Mouse (Mus musculus): ENCODE data around the gene C77080. TPM values are rescaled to one million over a fixed set of nuclear protein-coding genes. Genes with fewer than 3 reads are reported as not detected.

Gene C77080
- total RNA-seq, 1 experiment from 2014 or later = 2.7 TPM

DNA sequence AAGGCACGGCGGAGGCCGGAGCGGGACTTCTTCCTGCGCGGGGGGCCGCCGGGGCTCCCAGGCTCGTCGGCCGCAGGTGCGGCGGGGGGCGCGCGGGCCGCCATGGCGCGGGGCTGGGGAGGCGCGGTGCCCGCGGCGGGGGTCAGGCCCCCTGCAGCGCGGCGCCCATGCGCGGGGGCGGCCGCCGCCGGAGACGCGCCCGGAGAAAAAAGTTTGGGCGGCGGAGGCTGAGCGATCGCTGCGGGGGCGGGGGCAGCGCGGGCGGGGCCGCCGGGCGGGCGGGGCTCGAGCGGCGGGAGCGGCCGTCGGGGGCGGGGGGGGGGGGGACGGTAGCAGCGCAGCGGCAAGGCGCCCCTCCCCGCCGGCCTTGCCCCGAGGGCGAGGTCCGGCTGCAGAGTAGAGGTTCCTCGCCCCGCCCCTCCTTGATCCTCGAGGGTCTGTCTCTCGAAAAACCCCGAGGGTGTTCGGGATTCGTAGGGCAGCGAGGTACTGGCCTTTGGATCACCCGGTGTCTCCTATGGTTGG, 12.9 kb downstream of the C77080 start:
- no peak for ATAC-seq (replicated peaks in 1 of 2; ENCODE audit: insufficient read depth in 1 of 2, low FRiP score in 2 of 2, low TSS enrichment in 1 of 2, low read depth in 1 of 2, poor library complexity in 2 of 2, severe bottlenecking in 2 of 2)

DNA sequence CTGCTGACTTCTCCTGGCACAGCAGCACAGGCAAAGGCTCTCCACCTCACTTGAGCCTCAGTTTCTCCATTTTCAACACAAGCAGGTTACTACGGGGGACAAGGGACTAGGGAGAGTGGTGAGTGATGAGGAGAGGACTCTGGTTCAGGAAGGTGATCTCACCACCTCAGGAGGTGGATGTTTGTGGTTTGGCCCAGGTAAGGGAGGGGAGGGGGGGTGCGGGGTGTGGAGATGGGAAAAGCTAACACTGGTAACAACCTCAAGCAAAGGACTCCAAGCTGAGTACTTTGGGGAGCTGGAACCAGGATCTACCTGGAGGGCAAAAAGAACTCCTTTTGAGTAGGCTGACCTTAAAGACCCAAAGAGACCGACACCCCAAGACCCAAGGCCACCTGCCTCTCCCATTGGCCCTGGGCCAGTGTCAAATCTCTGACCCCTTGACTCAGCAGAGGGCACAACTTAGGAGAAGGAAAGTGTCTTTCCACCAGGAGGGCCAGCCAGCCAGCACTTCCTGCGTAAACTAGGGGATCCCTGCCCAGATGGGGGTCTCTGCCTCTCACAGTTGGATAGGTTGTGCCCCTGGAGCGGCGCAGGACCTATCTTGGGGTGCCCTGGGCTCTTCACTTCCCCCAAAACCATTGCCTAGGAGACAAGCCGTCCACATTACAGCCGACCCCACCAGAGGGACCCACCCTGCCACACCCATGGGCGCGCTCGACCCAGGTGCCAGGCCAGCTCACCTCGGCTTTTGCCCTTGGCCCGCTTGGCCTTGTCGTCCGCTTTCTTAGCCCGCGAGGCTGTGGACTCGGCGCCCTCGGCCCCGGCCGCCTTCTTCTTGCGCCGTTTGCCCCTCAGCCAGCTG, 13.6 kb downstream of the C77080 start:
- ATAC-seq (replicated peaks in 1 of 2; ENCODE audit: insufficient read depth in 1 of 2, low FRiP score in 2 of 2, low TSS enrichment in 1 of 2, low read depth in 1 of 2, poor library complexity in 2 of 2, severe bottlenecking in 2 of 2) = no peak

DNA sequence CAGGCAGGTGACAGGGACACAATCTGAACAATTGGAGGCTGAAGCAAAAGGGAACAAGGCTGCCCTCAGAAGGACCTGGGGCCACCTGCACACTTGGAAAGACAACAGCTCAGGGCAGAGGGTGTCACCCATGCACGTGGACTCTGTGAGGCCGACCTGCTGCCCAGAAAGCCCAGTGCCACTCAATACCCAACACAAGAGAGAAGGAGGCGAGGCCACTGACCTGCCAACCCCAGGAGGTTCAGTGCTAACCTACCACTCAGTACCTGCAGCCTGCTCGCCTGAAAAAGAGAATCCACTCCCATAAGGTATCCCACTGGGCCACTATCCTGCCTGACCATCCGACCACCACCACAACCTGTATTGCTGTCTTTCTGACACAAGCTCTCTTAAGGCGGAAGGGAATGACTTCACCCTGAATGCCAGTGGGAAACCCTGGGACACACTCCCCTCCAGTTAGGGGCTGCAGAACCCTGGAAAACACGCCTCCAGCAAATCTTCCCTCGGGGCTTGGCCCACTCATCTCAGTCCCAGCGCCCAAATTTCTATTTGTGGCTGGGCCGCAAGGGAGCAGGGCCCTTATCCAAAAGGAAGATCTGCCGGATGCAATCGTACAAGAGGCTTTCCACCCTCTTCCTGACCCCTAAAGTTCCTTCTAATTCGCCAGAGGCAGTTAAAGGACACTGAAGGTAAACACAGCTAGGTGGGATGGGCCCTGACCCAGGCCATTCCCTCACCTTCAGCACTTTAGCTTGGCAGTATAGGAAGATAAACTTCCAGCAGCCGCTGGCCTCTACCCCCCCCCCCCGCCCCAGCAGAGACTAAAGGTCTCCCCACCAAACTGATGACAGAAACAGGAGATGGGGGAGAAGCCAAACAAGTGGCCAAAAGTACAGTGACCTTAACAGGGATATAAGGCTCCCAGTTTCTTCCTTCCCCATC, 14.6 kb downstream of the C77080 start:
- no peak for ATAC-seq (replicated peaks in 1 of 2; ENCODE audit: insufficient read depth in 1 of 2, low FRiP score in 2 of 2, low TSS enrichment in 1 of 2, low read depth in 1 of 2, poor library complexity in 2 of 2, severe bottlenecking in 2 of 2)

DNA sequence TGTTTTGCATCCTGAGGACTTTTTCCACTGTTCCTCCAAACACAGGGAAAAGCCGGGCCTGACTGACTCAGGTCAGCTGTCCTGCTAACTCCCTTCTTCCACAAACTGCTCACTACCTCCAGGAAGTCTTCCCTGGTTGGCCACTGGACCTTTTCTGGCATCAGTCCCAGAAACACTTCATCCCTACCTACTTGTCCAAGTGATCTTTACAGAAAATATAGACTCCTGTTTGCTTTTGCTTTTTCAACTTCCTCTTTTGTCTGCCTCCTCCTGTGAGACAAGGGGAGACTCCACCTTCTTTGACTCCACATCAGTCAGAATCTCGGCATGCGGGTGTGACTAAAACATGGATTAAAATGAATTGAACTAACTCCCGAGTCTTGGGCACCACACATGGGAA, 16.4 kb downstream of the C77080 start:
- ATAC-seq (replicated peaks in 1 of 2; ENCODE audit: insufficient read depth in 1 of 2, low FRiP score in 2 of 2, low TSS enrichment in 1 of 2, low read depth in 1 of 2, poor library complexity in 2 of 2, severe bottlenecking in 2 of 2) = peak; percentile 55 to 61

DNA sequence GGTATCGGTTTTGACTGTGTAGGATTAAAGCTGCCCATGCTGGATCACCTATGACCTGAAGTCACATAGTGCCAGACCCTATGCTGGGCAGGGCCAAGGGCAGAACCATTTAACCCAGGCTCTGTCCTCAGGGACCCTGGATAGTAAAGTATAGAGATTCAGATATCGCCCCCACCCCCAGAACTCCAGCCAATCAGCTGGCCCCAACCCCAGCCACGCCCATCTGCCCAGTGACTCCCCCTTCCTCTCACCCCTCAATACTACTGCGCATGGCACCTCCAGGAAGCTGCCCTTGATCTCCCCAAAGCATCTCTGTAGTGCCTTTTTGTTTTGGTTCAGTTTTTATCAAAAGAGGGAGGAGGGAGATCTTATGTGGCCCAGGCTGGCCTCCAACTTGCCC, 18.4 kb downstream of the C77080 start:
- ATAC-seq (replicated peaks in 1 of 2; ENCODE audit: insufficient read depth in 1 of 2, low FRiP score in 2 of 2, low TSS enrichment in 1 of 2, low read depth in 1 of 2, poor library complexity in 2 of 2, severe bottlenecking in 2 of 2) = no peak

DNA sequence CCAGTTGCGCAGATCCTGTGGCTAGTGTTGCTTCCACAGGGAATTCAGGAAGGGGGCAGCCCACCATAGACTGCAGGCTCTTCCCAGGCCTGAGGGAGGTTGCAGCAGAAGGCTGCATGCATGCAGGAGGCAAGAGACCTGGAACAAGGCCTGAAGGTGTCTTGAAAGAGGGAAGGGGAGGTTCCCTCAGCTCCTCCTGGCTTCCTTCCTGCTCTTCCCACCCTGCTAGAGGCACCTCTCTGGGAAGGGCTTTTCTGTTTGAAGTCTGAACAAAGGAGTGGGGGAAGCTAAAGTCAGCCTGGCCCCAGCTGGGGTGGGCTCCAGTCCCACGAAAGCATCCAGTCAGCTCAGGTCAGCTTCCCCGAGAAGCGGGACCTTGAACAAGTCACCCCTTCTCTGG, 18.9 kb downstream of the C77080 start:
- no peak for ATAC-seq (replicated peaks in 1 of 2; ENCODE audit: insufficient read depth in 1 of 2, low FRiP score in 2 of 2, low TSS enrichment in 1 of 2, low read depth in 1 of 2, poor library complexity in 2 of 2, severe bottlenecking in 2 of 2)

DNA sequence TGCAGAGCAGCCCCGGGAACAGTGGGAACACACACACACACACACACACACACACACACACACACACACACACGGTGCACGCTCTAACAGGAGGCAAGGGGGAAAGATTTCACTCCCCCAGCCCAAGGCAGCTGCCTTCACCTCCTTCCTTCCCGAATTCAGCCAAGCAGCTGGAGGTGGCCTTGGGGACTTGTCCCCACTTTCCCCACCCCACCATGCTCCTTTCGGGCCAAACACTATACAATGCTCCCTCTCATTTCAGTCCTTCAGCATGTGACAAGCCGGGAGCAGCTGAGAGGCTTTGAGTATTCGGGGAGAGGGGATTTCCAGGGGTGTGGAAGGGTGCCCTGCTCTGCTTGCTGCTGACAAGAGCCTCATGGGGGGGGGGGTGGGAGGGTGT, 19.3 kb downstream of the C77080 start:
- no peak for ATAC-seq (replicated peaks in 1 of 2; ENCODE audit: insufficient read depth in 1 of 2, low FRiP score in 2 of 2, low TSS enrichment in 1 of 2, low read depth in 1 of 2, poor library complexity in 2 of 2, severe bottlenecking in 2 of 2)

DNA sequence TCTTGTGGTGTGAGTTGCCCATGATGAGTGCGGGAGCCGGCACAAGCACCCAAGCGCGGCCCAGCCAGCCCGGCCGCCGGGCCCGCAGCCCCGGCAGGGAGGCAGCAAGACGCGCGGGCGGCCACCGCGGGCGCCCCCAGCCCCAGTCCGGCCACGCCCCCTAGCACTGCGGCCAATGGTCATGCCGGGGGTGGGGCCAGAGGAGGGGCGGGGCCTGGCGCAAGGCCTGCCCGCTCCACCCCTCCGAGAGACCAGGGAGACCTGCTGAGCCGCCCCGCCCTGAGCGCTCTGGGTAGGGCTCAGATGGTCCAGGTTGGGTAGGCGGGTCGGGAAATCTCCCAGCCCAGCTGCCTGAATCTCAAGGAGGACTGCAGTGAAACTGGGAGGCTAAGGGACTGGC, 22.1 kb downstream of the C77080 start:
- peak in 1 of 2 experiments; percentile 52; a peak in 1 of 4 replicates for ATAC-seq (replicated peaks in 1 of 2; ENCODE audit: insufficient read depth in 1 of 2, low FRiP score in 2 of 2, low TSS enrichment in 1 of 2, low read depth in 1 of 2, poor library complexity in 2 of 2, severe bottlenecking in 2 of 2)

DNA sequence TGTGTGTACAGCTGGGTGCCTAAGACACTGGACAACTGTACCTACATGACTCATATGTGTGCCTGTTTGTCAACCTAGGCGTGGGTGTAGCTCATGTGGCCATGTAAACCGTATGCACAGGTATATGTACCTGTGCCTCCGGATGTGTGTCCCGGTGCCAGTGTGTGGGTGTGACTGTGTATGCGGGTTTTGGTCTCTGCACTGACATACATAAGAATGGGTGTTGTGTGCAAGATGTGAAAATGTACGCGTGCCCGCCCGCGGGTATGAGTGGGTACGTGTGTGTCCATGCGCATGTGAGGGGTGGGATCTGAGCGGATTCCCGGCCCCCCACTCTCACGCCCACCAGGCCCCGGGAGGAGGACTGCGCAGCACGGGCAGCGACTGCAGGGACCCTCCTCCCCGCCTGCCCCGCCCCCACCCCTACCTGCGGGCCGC, 22.6 kb downstream of the C77080 start:
- ATAC-seq (replicated peaks in 1 of 2; ENCODE audit: insufficient read depth in 1 of 2, low FRiP score in 2 of 2, low TSS enrichment in 1 of 2, low read depth in 1 of 2, poor library complexity in 2 of 2, severe bottlenecking in 2 of 2) = no peak

DNA sequence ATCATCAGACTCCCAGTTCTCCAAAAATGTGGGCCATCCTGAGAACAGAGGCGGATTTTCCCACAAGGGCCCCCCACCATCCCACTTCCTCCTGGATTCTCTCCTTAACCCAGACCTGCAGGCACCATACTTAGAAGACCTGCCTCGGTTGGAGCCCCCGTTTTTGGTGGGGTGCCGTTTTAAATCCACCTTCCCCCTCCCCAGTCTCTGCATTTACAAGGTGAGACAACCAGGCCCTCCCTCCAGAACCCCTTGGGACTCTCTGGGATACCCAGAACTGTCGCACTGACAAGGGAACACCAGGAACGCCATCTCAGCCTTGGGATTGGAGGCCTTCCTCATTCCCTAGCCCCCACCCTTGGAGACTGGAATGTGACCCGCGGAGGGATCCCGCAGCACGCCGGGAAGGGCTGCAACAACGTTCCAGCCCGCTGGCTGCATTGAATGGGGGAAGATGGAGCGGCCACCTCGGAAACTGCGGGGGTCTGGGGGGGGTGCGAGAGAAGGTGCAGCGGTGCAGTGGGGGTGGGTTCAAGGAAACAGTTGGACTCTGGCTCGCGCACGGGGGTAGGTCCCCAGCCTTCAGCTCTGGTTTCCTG, 23.3 kb downstream of the C77080 start:
- no peak for ATAC-seq (replicated peaks in 1 of 2; ENCODE audit: insufficient read depth in 1 of 2, low FRiP score in 2 of 2, low TSS enrichment in 1 of 2, low read depth in 1 of 2, poor library complexity in 2 of 2, severe bottlenecking in 2 of 2)

DNA sequence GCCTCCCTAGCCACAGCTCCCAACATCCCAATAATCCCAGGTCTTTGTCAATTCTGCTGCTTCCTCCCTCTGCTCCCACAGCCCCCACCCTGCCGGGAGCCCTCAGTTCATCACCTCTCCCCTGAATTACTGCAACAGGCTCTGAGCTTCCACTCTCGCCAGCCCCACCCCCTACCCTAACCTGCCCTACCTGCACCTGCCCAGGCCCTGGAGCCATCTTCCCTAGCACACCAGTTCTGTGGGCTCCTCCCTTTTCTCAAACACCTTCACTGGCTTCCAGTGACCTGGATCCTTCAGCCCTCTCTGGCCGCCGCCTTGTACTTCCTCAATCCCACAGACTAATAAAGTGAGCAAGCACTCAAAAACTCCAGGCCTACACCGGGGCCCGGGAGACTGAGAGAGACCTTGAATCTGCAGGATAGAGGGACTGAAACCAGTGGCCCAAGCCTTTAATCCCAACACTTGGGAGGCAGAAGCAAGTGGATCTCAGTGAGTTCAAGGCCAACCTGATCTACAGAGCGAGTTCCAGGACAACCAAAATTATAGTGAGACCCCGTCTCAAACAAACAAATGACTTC, 24.9 kb downstream of the C77080 start:
- no peak for ATAC-seq (replicated peaks in 1 of 2; ENCODE audit: insufficient read depth in 1 of 2, low FRiP score in 2 of 2, low TSS enrichment in 1 of 2, low read depth in 1 of 2, poor library complexity in 2 of 2, severe bottlenecking in 2 of 2)

DNA sequence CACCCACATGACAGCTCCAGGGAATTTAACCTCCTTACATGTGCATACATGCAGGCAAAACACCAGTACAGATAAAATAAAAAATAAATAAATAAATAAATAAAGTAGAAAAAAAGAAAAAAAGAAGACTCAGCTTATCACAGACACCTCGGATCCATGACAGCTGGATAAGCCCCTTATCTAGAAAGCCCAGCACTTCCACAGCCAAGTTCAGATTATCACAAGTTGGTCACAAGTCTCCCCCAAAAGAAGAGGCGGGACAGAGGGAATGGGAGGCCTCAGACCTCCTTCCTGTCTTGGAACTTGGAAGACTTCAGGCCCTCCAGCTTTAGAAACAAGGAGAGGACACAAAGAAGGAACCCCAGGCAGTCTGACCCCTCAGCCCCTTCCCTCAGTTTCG, 26.1 kb downstream of the C77080 start:
- no peak for ATAC-seq (replicated peaks in 1 of 2; ENCODE audit: insufficient read depth in 1 of 2, low FRiP score in 2 of 2, low TSS enrichment in 1 of 2, low read depth in 1 of 2, poor library complexity in 2 of 2, severe bottlenecking in 2 of 2)

DNA sequence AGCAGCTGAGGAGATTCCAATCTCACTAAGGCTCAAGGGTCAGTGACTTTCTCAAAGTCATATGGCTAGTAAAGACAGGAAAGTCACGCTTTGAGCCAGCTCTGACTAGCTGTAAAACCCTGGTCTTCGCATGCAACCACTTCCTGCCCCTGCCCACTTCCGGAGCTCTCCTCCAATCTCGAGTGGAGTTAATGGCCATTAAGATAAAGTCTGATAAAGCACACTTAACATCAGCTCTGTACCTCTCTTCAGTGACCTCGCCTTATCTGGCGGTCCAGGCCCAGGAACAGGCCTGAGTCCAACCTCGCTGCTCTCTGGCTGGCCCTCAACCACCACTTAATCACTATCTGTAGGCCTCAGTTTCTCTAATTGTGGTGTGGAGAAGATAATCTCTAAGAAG, 26.7 kb downstream of the C77080 start:
- ATAC-seq (replicated peaks in 1 of 2; ENCODE audit: insufficient read depth in 1 of 2, low FRiP score in 2 of 2, low TSS enrichment in 1 of 2, low read depth in 1 of 2, poor library complexity in 2 of 2, severe bottlenecking in 2 of 2) = peak; percentile 49 to 54

DNA sequence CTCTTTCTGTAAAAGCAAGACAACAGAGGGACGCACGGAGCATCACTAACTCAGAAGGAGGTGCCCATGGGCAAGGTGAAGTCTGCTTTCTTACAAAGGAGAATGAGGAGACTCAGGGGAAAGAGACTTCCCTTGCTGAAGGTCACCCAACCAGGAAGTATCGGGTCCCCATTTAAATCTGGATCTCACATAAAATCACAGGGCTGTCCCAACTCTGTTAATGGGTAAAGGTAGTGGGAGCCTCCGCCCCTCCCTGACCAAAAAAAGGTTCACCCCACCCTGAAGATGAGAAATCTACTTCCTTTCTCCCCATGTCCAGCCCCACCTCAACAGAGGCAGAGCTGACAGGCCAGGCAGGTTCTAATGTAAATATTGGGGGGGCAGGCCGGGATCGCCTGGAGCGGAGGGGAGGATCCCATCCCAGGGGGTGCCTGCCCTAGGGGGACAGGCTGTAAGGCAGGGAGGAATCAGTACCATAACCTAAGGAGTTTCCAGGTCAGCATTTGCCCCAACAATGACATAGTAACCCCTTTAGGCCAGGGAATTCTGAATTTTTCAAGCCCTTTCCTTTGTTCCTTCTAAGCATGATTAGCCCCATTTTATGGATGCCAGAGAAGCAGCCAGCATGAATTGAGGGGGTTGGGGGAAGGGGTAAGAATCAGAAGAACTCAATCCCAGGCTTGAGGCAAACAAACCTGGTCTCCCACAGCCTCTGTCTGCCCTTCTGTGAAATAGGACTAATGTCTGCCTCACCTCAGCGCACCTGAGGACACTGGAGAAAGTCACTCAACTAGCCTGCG, 28.4 kb downstream of the C77080 start:
- no peak for ATAC-seq (replicated peaks in 1 of 2; ENCODE audit: insufficient read depth in 1 of 2, low FRiP score in 2 of 2, low TSS enrichment in 1 of 2, low read depth in 1 of 2, poor library complexity in 2 of 2, severe bottlenecking in 2 of 2)

DNA sequence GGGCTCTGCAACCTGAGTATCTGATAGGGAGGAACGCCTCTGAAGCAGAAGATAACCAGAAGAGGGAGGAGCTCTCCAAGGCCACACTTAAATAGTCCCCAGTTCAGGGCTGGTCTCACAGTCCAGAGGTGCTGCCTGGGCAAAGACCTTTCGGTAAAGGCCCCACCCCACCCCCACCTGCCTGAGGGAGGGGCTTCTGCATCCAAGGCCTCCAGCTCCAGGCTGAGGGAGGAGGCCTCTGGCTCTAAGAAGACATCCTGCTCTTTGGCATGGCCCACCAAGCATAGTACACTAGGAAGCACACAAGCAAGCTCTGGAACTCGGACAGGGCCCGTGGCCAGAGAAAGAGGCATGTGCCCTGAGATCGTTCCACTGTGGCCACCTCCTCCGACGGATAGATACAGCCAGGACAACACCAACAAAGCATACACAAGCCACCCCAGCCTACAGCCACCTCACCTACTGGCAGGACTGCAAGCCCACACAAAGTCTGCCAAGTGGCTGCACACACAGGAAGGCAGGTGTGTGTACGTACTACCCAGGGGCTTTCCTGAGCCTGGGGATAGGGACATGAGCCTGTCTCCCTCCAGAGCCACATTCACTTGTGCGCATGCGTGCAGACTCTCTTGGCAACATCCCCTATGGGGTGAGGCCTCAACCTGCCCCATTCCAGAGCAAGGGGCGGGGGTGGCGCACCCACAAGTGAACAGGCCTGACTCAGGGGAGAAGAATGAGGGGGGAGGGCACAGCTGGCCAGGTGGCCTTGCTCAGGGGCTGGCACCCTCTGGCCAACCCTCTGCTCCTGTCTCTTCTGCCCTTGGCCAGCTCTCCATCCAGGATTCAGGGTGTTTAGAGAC, 29.4 kb downstream of the C77080 start:
- no peak for ATAC-seq (replicated peaks in 1 of 2; ENCODE audit: insufficient read depth in 1 of 2, low FRiP score in 2 of 2, low TSS enrichment in 1 of 2, low read depth in 1 of 2, poor library complexity in 2 of 2, severe bottlenecking in 2 of 2)

DNA sequence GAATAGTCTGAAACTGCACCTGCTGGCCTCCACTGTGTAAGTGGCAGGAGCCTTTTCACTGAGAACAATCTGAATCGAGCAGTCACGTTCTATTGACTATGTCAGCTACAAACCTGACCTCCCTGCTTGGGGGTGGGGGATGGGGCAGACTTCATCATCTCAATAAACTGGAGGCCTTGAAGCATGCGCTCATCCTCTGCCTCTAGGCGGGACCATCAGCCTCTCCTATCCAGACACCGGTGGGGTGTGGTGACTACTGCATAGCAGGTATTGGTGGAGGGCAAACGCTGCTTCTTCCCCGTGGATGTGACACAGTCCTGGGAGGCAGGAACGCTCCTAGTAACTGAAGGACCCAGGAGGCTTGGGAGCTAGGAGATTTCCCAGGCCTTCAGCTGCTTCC, 30.3 kb downstream of the C77080 start:
- no peak for ATAC-seq (replicated peaks in 1 of 2; ENCODE audit: insufficient read depth in 1 of 2, low FRiP score in 2 of 2, low TSS enrichment in 1 of 2, low read depth in 1 of 2, poor library complexity in 2 of 2, severe bottlenecking in 2 of 2)

Measured in hematopoietic stem cell, adult 5-6 weeks (primary cell).